Mouse (Mus musculus) ES-Bruce4 (cell line): ENCODE results near the gene Amz1.

ENCODE experiments used
- CTCF ChIP-seq: IDR thresholded peaks from one replicate; pipeline ENCODE4 v1.8.1; 2011; ENCODE audit warnings: low read depth, low read length
- EP300 ChIP-seq: IDR thresholded peaks from 2 replicates; pipeline ENCODE4 v1.6.1; 2011; ENCODE audit warnings: low read depth, low read length; ENCODE audit not compliant: insufficient read depth
- POLR2A ChIP-seq: IDR thresholded peaks from one replicate; pipeline ENCODE4 v1.8.1; 2011; ENCODE audit warnings: low read length; ENCODE audit not compliant: insufficient read depth

DNA sequence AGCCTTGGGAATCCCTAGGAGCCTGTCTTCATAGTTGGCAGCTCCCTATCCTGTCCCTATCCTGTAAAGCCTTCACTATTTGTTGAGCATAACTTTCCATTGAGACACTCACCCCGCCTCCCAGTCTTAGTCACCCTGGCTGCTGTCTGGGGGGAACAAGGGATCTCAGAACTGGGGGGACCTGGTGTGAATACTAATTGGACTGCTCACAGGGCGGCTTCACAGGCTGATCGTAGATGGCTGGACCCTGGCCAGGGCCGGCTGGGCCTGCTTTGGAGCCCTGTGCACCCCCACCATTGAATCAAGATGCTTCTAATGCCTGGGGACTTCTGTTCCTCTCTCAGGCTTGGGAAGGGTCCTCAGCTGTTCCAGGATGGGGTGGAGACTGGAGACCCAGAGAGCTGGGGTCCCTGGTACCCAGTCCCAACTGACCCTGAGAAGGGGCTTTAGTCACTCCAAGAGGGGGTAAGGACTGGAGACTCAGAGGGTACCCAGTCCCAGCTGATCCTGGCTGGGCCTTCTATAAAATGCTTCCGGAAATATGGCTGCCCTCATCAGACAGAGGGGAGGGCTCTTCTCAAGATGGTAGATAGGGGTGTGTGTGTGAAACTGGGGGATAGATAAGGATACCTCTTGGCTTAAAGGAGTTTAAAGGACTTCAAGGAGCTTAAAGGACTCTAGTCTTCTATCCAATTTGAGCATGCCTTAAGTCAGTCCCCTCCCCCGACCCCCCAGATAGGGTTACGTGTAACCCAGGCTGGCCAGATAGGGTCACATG lies 2.3 kb downstream of the Amz1 start:
- TF ChIP-seq POLR2A, result no peak
- no peak for TF ChIP-seq CTCF
- no peak for TF ChIP-seq EP300
